Mouse (Mus musculus): ENCODE data around the gene Serpini2. TPM values are rescaled to one million over a fixed set of nuclear protein-coding genes. Genes with fewer than 3 reads are reported as not detected.
"Not testable (repeated sequence)": the region's sequence is repeated elsewhere in the genome, so short reads cannot be mapped to it uniquely, and the experiment has no call there.

Serpini2 gene
- not detected for total RNA-seq (2021)

GRCm38 (mm10) chr3:75269978-75270377 is at the start of gene Serpini2:
Serpini2 (minus strand) TSS chr3:75270078.
- intact Hi-C loops (cut with DNase I), result no loop called here
- DNase-seq, result no peak

DNA sequence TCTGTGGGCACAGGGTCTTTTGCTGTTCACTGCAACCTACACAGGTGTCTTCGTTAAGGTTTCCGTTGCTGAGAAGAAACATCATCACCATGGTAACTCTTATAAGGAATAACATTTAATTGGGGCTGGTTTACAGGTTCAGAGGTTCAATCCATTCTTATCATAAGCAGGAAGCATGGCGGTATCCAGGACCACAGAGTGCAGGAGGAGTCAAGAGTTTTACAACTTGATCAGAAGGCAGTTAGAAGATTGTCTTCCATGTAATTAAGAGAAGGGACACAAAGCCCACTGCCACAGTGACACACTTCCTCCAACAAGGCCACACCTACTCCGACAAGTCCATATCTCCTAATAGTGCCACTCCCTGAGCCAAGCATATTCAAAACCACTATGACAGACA is 39.0 kb upstream of the Serpini2 start:
- intact Hi-C loops (cut with DNase I), result no loop called here
- DNase-seq, result no peak

GRCm38 (mm10) chr3:75308228-75308627 is 38.4 kb upstream of the Serpini2 start:
- DNase-seq, result no peak
- intact Hi-C loops (cut with DNase I), result no loop called here

DNA sequence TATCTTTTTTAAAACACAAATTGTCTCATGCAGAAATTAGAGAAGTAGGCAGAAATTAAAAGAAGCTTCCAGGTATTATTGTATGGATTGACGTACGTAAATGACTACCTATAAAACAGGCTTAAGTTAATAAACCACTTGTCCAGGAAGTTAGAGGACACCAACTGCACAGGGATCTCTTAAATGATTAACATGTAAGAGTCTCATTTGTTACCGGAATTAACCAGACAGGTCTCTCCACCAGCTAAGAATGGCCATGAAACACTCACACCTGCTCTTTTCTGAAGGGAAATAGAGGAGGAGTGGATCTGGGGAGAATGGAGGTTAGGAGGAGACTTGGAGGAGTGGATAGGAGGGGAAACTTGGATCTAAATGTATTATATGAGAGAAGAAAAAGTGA is 35.7 kb upstream of the Serpini2 start:
- intact Hi-C loops (cut with DNase I), result no loop called here
- no peak for DNase-seq

GRCm38 (mm10) chr3:75304621-75305020 is 34.7 kb upstream of the Serpini2 start:
- intact Hi-C loops (cut with DNase I), result no loop called here
- DNase-seq, result no peak

- DNase-seq, result no peak
- intact Hi-C loops (cut with DNase I), result no loop called here
These were observed 31.2 kb upstream of the Serpini2 start for GRCm38 (mm10) chr3:75301072-75301471.

DNA sequence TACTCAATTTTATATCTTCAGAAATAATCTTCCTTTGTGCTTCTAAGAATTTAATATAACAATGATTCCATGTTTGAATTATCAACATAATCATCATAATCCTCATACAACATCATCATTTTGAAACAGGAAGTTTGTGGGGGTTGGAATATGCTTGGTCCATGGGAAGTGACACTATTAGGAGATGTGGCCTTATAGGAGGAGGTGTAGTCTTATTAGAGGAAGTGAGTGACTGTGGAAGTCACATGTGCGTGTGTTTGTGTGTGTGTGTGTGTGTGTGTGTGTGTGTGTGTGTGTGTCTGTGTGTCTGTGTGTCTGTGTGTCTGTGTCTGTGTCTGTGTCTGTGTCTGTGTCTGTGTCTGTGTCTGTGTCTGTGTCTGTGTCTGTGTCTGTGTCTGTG is 29.6 kb upstream of the Serpini2 start:
- DNase-seq; intact Hi-C loops (cut with DNase I): not testable (repeated sequence)

- no peak for DNase-seq
- intact Hi-C loops (cut with DNase I), result no loop called here
These were observed 27.9 kb upstream of the Serpini2 start for GRCm38 (mm10) chr3:75297758-75298111.

DNA sequence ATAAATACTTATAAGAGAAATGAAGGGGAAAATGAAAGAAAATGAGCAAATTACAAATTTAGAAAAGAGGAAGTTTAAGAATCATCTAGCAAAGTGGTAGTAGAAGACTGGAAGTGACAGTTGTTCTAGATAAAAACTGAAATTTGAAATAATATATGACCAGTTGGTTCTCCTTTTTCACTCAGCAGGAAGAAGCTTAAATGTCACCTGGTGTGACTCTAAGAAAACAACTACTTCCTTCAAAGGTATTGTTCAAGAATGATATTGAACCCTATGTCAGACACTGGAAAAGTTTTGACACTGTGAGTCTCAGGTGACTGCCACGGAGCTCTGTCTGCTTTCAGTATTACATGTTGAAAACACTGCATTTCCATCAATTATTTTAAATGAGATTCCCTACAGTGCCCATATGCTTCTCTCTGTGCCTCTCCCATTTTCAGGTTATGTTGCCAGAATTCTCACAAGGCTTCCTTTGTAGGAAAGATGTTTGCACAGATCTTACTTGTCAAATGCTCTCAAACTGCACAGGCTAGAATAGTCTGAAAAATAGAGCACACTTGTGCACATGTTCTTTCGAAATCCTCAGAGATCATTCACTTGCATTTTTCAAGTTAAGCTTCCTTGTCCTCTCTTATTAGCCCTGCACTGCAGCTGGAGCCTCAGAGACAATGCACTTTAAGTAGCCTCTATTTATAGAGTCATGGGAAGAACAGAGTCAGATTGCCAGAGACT is 27.3 kb upstream of the Serpini2 start:
- intact Hi-C loops (cut with DNase I), result no loop called here
- no peak for DNase-seq

GRCm38 (mm10) chr3:75293243-75293642 is 23.4 kb upstream of the Serpini2 start:
- intact Hi-C loops (cut with DNase I), result no loop called here
- DNase-seq, result no peak

- intact Hi-C loops (cut with DNase I), result no loop called here
- no peak for DNase-seq
These were observed 7.6 kb upstream of the Serpini2 start for GRCm38 (mm10) chr3:75277455-75277854.

DNA sequence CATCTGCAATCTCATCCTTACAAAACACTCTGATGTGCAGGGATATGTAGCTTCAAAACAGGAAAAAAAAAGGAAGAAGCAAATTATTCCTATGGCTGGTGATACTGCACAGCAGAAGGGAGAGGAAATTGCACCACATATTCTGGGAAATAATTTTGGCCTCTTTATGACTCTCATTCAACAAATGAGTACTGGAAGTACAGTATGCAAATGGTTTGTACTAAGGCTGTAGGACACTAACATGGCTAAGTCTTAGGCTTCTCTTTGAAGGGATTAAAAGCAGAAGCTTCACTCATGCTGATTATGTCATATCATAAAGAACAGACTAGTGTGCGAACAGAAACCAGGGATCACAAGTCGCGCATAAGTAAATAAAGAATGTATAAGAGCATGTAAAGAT is 6.6 kb upstream of the Serpini2 start:
- intact Hi-C loops (cut with DNase I), result no loop called here
- DNase-seq, result no peak

DNA sequence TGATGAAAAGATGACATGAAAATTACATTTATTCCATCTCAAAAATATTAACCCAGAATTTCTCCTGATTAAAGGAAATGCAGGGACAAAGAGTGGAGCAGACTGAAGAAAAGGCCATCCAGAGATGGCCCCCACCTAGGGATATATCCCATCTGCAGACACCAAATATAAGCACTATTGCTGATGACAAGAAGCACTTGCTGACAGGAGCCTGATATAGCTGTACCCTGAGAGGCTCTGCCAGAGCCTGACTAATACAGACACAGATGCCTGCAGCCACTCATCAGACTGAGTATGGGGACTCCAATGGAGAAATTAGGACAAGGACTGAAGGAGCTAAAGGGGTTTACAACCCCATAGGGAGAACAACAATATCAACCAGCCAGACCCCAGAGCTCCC is 5.2 kb upstream of the Serpini2 start:
- intact Hi-C loops (cut with DNase I), result no loop called here
- peak; percentile 1 to 4 for DNase-seq

DNA sequence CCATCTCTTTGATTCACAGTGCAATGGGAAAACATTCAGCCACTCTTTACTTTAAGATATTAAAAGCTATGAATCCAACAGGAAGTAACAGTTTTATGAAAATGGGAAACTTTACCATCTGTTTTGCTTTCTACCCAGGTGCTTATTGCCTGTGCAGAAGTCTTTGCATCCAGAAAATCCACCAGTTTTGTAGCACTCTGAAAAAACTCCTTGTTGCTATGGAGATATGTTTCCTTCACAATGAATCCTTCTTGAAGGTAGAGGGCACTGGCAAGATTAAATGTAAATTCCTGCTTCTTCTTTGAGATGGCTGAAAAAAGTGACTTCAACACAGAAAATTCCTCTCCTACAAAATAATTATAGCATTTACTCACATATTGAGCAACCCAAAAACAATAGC is 10.5 kb downstream of the Serpini2 start:
- intact Hi-C loops (cut with DNase I), result no loop called here
- DNase-seq, result no peak

GRCm38 (mm10) chr3:75219694-75220093 is 50.2 kb downstream of the Serpini2 start:
- intact Hi-C loops (cut with DNase I), result loop anchor here (1.0 to 5.0 kb wide), 3 partner anchors 299 to 643 kb away; no protein-coding TSS in a partner anchor
- DNase-seq, result no peak

DNA sequence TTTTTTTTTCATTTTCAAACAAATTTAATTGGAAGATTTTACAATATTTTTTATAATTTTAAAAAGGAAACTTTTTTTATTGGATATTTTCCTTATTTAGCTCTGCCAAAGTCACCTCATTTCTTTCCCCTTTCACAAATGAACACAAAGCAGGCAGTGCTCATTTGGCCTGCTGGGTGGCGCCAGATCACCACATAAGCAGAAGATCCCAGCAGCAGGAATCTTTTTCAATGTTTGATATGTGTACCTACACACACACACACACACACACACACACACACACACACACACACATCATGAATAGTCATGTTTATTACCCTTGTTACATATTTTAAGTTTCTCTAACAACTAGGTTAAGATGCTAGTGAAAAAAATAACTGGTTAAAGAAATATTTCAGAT is 50.7 kb downstream of the Serpini2 start:
- intact Hi-C loops (cut with DNase I), result loop anchor here (1.0 to 5.0 kb wide), 3 partner anchors 300 to 643 kb away; no protein-coding TSS in a partner anchor
- DNase-seq, result peak; percentile 23 to 55

DNA sequence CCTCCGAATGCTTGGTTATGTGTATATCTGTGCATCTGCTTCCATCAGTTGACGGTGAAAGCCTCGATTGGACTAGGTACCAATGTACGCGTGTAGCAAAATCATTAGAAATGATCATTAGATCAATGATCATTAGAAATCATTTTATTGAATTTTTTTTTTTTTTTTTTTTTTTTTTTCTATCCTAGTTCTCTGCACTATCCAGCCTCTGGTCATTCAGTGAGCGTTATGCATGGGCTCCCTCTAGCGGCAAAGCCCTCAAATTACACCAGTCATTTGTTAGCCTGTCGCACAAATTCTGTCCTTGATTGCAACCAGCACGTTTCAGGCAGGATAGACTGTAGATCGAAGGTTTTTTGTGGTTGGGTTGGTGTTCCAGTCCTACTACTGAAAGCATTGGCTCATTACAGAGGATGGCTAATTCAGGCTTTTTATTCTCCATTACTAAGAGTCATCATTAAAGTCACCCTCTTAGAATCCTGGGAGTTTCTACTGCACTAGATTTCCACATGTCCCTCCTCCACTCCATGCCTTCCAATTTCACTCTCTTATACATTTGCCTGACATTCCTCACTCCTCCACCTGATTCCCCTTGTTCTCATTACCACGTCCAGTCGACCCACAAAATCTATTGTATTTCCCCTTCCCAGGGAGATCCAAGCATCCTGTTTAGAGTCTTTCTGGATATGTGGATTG is 66.9 kb downstream of the Serpini2 start:
- intact Hi-C loops (cut with DNase I), result no loop called here
- DNase-seq, result peak; percentile 36 to 64

Other genes starting within 250 kb of the Serpini2 start
- not detected for gene Zbbx, start 105.0 kb downstream of the Serpini2 start, total RNA-seq (2021)
- gene Wdr49, start 212.1 kb upstream of the Serpini2 start, total RNA-seq (2021), result under 1 TPM in 1 of 2 experiments, not detected in 1; 0.10 TPM